9 mouse cellular contexts compared by ENCODE assay signal in genomic region chr5:52411567-52411966, GRCm38 (mm10). TPM values are rescaled to one million over a fixed set of nuclear protein-coding genes. Genes with fewer than 3 reads are reported as not detected.
DNase-seq lines count a peak whose midpoint lies in the region; ATAC-seq and TF ChIP-seq lines count a peak whose summit lies in the region.
"Had no signal": no experiment of that assay in that cellular context is flagged by ENCODE, and none has a peak within 500 bp of the region (broad histone marks: within the 10 kb centered on the region; RNA-seq: fewer than 3 reads in every experiment).

No protein-coding gene starts in this region.

- H3K9ac ChIP-seq in kidney, embryonic 16.5 days (replicated peaks; ENCODE audit: low read length), result no peak overlapping the region
- no peak overlapping the region for H3K9ac ChIP-seq in CH12.LX (ENCODE audit: insufficient read depth, low read depth)
- no peak overlapping the region for H3K9ac ChIP-seq in limb, embryonic 12.5 days (replicated peaks)

- H3K4me2 ChIP-seq in kidney, embryonic 16.5 days (replicated peaks; ENCODE audit: low read depth, low read length), result no peak overlapping the region
- H3K4me2 ChIP-seq in CH12.LX (ENCODE audit: insufficient read depth, low read depth, poor library complexity, severe bottlenecking), result no peak overlapping the region
- H3K4me2 ChIP-seq in limb, embryonic 12.5 days, result no peak overlapping the region

- WGBS in kidney, embryonic 16.5 days, result 65% methylated on average over 3 of the region's 3 CpGs
- 68% methylated on average over 3 of the region's 3 CpGs for WGBS in kidney, adult 2 months
- 66% methylated on average over 3 of the region's 3 CpGs for WGBS in limb, embryonic 12.5 days

- no peaks in the 10 kb centered on the region for H3K4me1 ChIP-seq in kidney, embryonic 16.5 days (ENCODE audit: insufficient read depth, low read length)
- H3K4me1 ChIP-seq in kidney, adult 2 months (ENCODE audit: control insufficient read depth, insufficient read depth, low read length), result no peaks in the 10 kb centered on the region; the same call in 1 of the 2 replicates
- peaks cover 0 to 4% of the 10 kb centered on the region in 2 experiments; a peak in 1 of 4 replicates for H3K4me1 ChIP-seq in CH12.LX (ENCODE audit: control insufficient read depth in 1 of 2, insufficient read depth in 2 of 2)
- peaks cover 6% of the 10 kb centered on the region for H3K4me1 ChIP-seq in limb, embryonic 12.5 days (replicated peaks)

- H3K36me3 ChIP-seq in kidney, embryonic 16.5 days (ENCODE audit: insufficient read depth, low read length), result no peaks in the 10 kb centered on the region
- no peaks in the 10 kb centered on the region for H3K36me3 ChIP-seq in kidney, adult 2 months (ENCODE audit: control insufficient read depth, insufficient read depth, low read length)
- H3K36me3 ChIP-seq in CH12.LX (replicated peaks in 1 of 2; ENCODE audit: control insufficient read depth in 1 of 2, insufficient read depth in 1 of 2, low read length in 1 of 2), result no peaks in the 10 kb centered on the region
- H3K36me3 ChIP-seq in limb, embryonic 12.5 days, result no peaks in the 10 kb centered on the region

- TF ChIP-seq CTCF in kidney, adult 2 months (conservative IDR thresholded peaks at IDR 0.05; ENCODE audit: insufficient read depth, insufficient read length, low read depth, low read length), result no peak
- no peak for TF ChIP-seq CTCF in CH12.LX (conservative IDR thresholded peaks at IDR 0.05 in 1 of 2, IDR thresholded peaks at IDR 0.05 in 1 of 2; ENCODE audit: low read depth in 2 of 2, low read length in 2 of 2)

- H3K27me3 ChIP-seq in kidney, embryonic 16.5 days (ENCODE audit: insufficient read depth, low read length), result no peaks in the 10 kb centered on the region
- no peaks in the 10 kb centered on the region for H3K27me3 ChIP-seq in kidney, adult 2 months (replicated peaks; ENCODE audit: control insufficient read depth, insufficient read depth, low read length)
- no peaks in the 10 kb centered on the region for H3K27me3 ChIP-seq in CH12.LX (replicated peaks)
- H3K27me3 ChIP-seq in limb, embryonic 12.5 days, result no peaks in the 10 kb centered on the region

- no peak overlapping the region for H3K4me3 ChIP-seq in kidney, embryonic 16.5 days (ENCODE audit: low read length)
- no peak overlapping the region for H3K4me3 ChIP-seq in kidney, adult 2 months (ENCODE audit: insufficient read depth, low read depth, low read length)
- no peak overlapping the region for H3K4me3 ChIP-seq in CH12.LX (replicated peaks in 1 of 3; ENCODE audit: low read depth in 2 of 3, low read length in 2 of 3, poor library complexity in 1 of 3)
- no peak overlapping the region for H3K4me3 ChIP-seq in limb, embryonic 12.5 days (replicated peaks)

- ATAC-seq in kidney, embryonic 16.5 days (ENCODE audit: low FRiP score, low TSS enrichment), result 0 out of 2 replicates have a peak, but pooled peaks have one; percentile 46
- 0 out of 2 replicates have a peak, but pooled peaks have one; percentile 26 for ATAC-seq in limb, embryonic 12.5 days (ENCODE audit: insufficient number of reproducible peaks, insufficient read depth, low FRiP score, low TSS enrichment, low read depth)

- dilution Hi-C loops in CH12.LX (cut with MboI; ENCODE audit: extremely low pct_ligation_motif_present, extremely low pct_unique_long_range_greater_than_20kb, low sequenced_read_pairs), result no loop called here

- in situ Hi-C loops in CH12.LX (cut with MboI; ENCODE audit: low pct_ligation_motif_present, low pct_unique_long_range_greater_than_20kb, low sequenced_read_pairs), result no loop called here

- H3K9me3 ChIP-seq in kidney, embryonic 16.5 days (ENCODE audit: low read length), result no peaks in the 10 kb centered on the region
- peaks cover 4% of the 10 kb centered on the region for H3K9me3 ChIP-seq in CH12.LX (replicated peaks; ENCODE audit: low read length)
- H3K9me3 ChIP-seq in limb, embryonic 12.5 days, result no peaks in the 10 kb centered on the region

- no peaks in the 10 kb centered on the region for H3K79me2 ChIP-seq in CH12.LX (replicated peaks; ENCODE audit: control insufficient read depth, extremely low read depth, insufficient read depth, poor library complexity, severe bottlenecking)

- DNase-seq in kidney, adult 2 months, result no peak
- DNase-seq in CH12.LX (ENCODE audit: extremely low read depth) (peak; percentile 24), adipocyte (ENCODE audit: low spot score) (peak; percentile 24)
- no peak for DNase-seq in layer of hippocampus, postnatal 10 days (ENCODE audit: low spot score in 2 of 2)
- no peak for DNase-seq in B cell, adult 2 months
- no peak for DNase-seq in c-Kit-positive CD71-positive TER-119-positive erythroid progenitor cells, embryonic 14.5 days (ENCODE audit: low spot score)
- DNase-seq: cerebellum, postnatal 25 days had no signal

- TF ChIP-seq EP300 in CH12.LX (IDR thresholded peaks at IDR 0.05; ENCODE audit: low read length), result no peak

- no peak overlapping the region for H3K27ac ChIP-seq in kidney, embryonic 16.5 days (ENCODE audit: low read length)
- no peak overlapping the region for H3K27ac ChIP-seq in kidney, adult 2 months (ENCODE audit: insufficient read depth, low read depth, low read length)
- H3K27ac ChIP-seq in CH12.LX (ENCODE audit: insufficient read depth, low read depth), result no peak overlapping the region
- H3K27ac ChIP-seq in limb, embryonic 12.5 days, result no peak overlapping the region

- no peak for TF ChIP-seq RAD21 in CH12.LX (IDR thresholded peaks at IDR 0.05; ENCODE audit: low read depth, low read length)

- TF ChIP-seq POLR2A in kidney, adult 2 months (IDR thresholded peaks at IDR 0.05; ENCODE audit: low read depth, low read length), result no peak
- TF ChIP-seq POLR2A in CH12.LX (IDR thresholded peaks at IDR 0.05; ENCODE audit: low read depth, low read length), result no peak

TF ChIP-seq in CH12.LX, 34 proteins besides CTCF, POLR2A, EP300 and RAD21:
- TF ChIP-seq JUND (conservative IDR thresholded peaks at IDR 0.05; ENCODE audit: low read depth, low read length) (no peak), GABPA (IDR thresholded peaks at IDR 0.05; ENCODE audit: insufficient replicate concordance, low read depth, low read length) (no peak), BHLHE40 (IDR thresholded peaks at IDR 0.05; ENCODE audit: low read depth, low read length) (no peak), RCOR1 (conservative IDR thresholded peaks at IDR 0.05; ENCODE audit: low read depth, low read length) (no peak), ZNF384 (IDR thresholded peaks at IDR 0.05; ENCODE audit: low read depth, low read length) (no peak), ELF1 (IDR thresholded peaks at IDR 0.05; ENCODE audit: low read depth, low read length) (no peak), MAFK (IDR thresholded peaks at IDR 0.05; ENCODE audit: insufficient replicate concordance, low read length) (no peak), KAT2A (IDR thresholded peaks at IDR 0.05; ENCODE audit: insufficient replicate concordance, low read length) (no peak), ZC3H11A (IDR thresholded peaks at IDR 0.05; ENCODE audit: low read depth, low read length) (no peak), UBTF (IDR thresholded peaks at IDR 0.05; ENCODE audit: low read depth, low read length) (no peak), SMC3 (IDR thresholded peaks at IDR 0.05; ENCODE audit: low read depth, low read length) (no peak), USF2 (conservative IDR thresholded peaks at IDR 0.05; ENCODE audit: low read depth, low read length) (no peak), IRF4 (IDR thresholded peaks at IDR 0.05; ENCODE audit: low read depth, low read length) (no peak), NELFE (IDR thresholded peaks at IDR 0.05; ENCODE audit: low read depth, low read length) (no peak), NRF1 (IDR thresholded peaks at IDR 0.05; ENCODE audit: low read depth, low read length) (no peak), MAZ (IDR thresholded peaks at IDR 0.05; ENCODE audit: low read depth, low read length) (no peak), MXI1 (IDR thresholded peaks at IDR 0.05; ENCODE audit: low read depth, low read length) (no peak), JUN (IDR thresholded peaks at IDR 0.05; ENCODE audit: insufficient read depth, low read depth, low read length) (no peak), PAX5 (IDR thresholded peaks at IDR 0.05; ENCODE audit: low read length) (no peak)

RNA-seq across cellular contexts. Expression of gene Sod3, which starts 48.0 kb away (rescaled TPM):
- 28.1 and 28.2 TPM in 2 replicates for polyA plus RNA-seq in kidney, embryonic 16.5 days (2015; fragmentation: Nextera tagmentation; extraction: Ambion mirVana)
- 347 and 350 TPM in 2 replicates for polyA plus RNA-seq in kidney, adult 2 months (2012; rRNA removed)
- not detected in 2 replicates for total RNA-seq in CH12.LX (2012; rRNA removed)
- total RNA-seq in CH12.LX (2014; rRNA removed), result not detected in 2 replicates
- not detected in 2 replicates for polyA plus RNA-seq in CH12.LX (2012; ENCODE audit: insufficient read length, low read depth)
- 0.18 TPM in 1 of 2 replicates, not detected in the other for polyA plus RNA-seq in limb, embryonic 12.5 days (2016; fragmentation: Nextera tagmentation; extraction: Ambion mirVana)
- 1 to 10 TPM; 4.8 to 5.1 TPM for total RNA-seq in layer of hippocampus, postnatal 10 days (2021)

RNA-seq across cellular contexts. Expression of gene Ccdc149, which starts 59.8 kb away (rescaled TPM):
- polyA plus RNA-seq in kidney, embryonic 16.5 days (2015; fragmentation: Nextera tagmentation; extraction: Ambion mirVana), result 3.4 and 3.5 TPM in 2 replicates
- 1.4 and 1.7 TPM in 2 replicates for polyA plus RNA-seq in kidney, adult 2 months (2012; rRNA removed)
- total RNA-seq in CH12.LX (2012; rRNA removed), result not detected in 2 replicates
- total RNA-seq in CH12.LX (2014; rRNA removed), result not detected in 2 replicates
- polyA plus RNA-seq in CH12.LX (2012; ENCODE audit: insufficient read length, low read depth), result not detected in 2 replicates
- 1.1 and 1.2 TPM in 2 replicates for polyA plus RNA-seq in limb, embryonic 12.5 days (2016; fragmentation: Nextera tagmentation; extraction: Ambion mirVana)
- total RNA-seq in layer of hippocampus, postnatal 10 days (2021), result 10 to 100 TPM; 37.0 to 39.8 TPM

Comparison
In these comparisons a context has a peak if more than half of its experiments do, and no peak if none do; other contexts are left out.
1. DNase-seq: peak in CH12.LX (single experiment) and adipocyte (single experiment); none in kidney, adult 2 months (single experiment), layer of hippocampus, postnatal 10 days (0 of 2), B cell, adult 2 months (0 of 2) and c-Kit-positive CD71-positive TER-119-positive erythroid progenitor cells, embryonic 14.5 days (single experiment).
2. RNA of gene Sod3, which starts 48.0 kb away (polyA plus RNA-seq): 347 to 350 TPM in kidney, adult 2 months and 28.1 to 28.2 TPM in kidney, embryonic 16.5 days; 0.18 TPM in limb, embryonic 12.5 days and not detected in CH12.LX; every median in the first group is over 10 times any median in the second.